Mouse (Mus musculus) stomach, postnatal 0 days (tissue): ENCODE results near the gene Rabgap1l.

Source experiments
- CTCF ChIP-seq: IDR thresholded peaks from 2 replicates; pipeline ENCODE4 v1.5.1; 2016; ENCODE audit warnings: antibody characterized with exemption, low read depth, mild to moderate bottlenecking, moderate library complexity
- EP300 ChIP-seq: optimal IDR thresholded peaks from 2 replicates; pipeline ENCODE3; 2016; ENCODE audit warnings: antibody characterized with exemption

DNA sequence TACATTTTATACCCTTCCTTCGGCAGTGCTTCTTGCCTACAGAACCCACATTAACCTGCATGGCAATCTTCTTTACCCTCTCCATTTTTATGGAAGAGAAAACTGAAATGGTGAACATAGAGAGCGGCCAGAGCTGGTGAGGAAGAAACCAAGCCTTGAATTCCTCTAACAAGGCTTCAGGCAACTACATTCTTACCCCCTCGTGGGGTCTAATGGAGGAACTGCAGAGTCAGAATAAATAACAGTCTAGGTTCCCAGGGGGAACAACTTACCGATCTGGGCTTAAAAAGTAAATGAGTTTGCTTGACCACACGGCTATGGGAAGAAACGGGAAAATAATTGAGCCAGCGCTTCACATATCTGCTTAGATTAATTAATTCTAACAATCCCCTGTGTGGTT lies 463.2 kb downstream of the Rabgap1l start:
- TF ChIP-seq CTCF (peak; percentile 50), EP300 (no peak)
